Mouse (Mus musculus) forebrain, embryonic 12.5 days (tissue): ENCODE results near the gene Mrvi1. TPM values are rescaled to one million over a fixed set of nuclear protein-coding genes. Genes with fewer than 3 reads are reported as not detected.

ENCODE experiments used
- ATAC-seq: fragments of 200-750 bp; cut with Nextera tagmentation; 2 replicates; pipeline ENCODE4 v1.8.0; 2017; ENCODE audit warnings: moderate TSS enrichment; ENCODE audit not compliant: low FRiP score
- H3K27ac ChIP-seq: fragments of 300-500 bp; sonication (generic); 2 replicates; pipeline ENCODE4 v1.5.1; 2016; ENCODE audit warnings: mild to moderate bottlenecking
- H3K27me3 ChIP-seq: fragments of 300-500 bp; sonication (generic); 2 replicates; pipeline ENCODE4 v1.6.1; 2016; ENCODE audit warnings: mild to moderate bottlenecking
- H3K36me3 ChIP-seq: fragments of 300-500 bp; sonication (generic); replicated peaks from 2 replicates; pipeline ENCODE4 v1.6.1; 2016; ENCODE audit warnings: mild to moderate bottlenecking
- H3K4me1 ChIP-seq: fragments of 300-500 bp; sonication (generic); 2 replicates; pipeline ENCODE4 v1.6.1; 2016
- H3K4me2 ChIP-seq: fragments of 300-500 bp; sonication (generic); 2 replicates; pipeline ENCODE4 v1.6.1; 2016; ENCODE audit warnings: mild to moderate bottlenecking, moderate library complexity
- H3K4me3 ChIP-seq: fragments of 300-500 bp; sonication (generic); replicated peaks from 2 replicates; pipeline ENCODE4 v1.5.1; 2016; ENCODE audit warnings: mild to moderate bottlenecking
- H3K9ac ChIP-seq: fragments of 300-500 bp; sonication (generic); 2 replicates; pipeline ENCODE4 v1.6.1; 2016; ENCODE audit warnings: mild to moderate bottlenecking
- H3K9me3 ChIP-seq: fragments of 300-500 bp; sonication (generic); 2 replicates; pipeline ENCODE4 v1.6.1; 2016
- WGBS: fragments of 180-500 bp; shearing (Covaris S2); methylation state at CpG from one replicate; pipeline ENCODE4 v1.1.7; 2016; 5-methylcytosine and 5-hydroxymethylcytosine counted together
- polyA plus RNA-seq: library from polyadenylated mRNA; unstranded; fragments of >200 nt; fragmentation: Nextera tagmentation; extraction: Ambion mirVana; gene quantifications from 2 replicates; pipeline ENCODE4 v1.2.1, GENCODE M21; 2016

The Mrvi1 gene
- polyA plus RNA-seq, 1 experiment from 2014 or later = 0.96 TPM

- no peak for ATAC-seq
- H3K4me2 ChIP-seq = no peak overlapping the region
- no peaks in the 10 kb centered on the region for H3K9me3 ChIP-seq
- no peak overlapping the region for H3K9ac ChIP-seq
- no peak overlapping the region for H3K27ac ChIP-seq
- WGBS = 91% methylated on average over 9 of the region's 9 CpGs
- no peaks in the 10 kb centered on the region for H3K36me3 ChIP-seq
- no peak overlapping the region for H3K4me3 ChIP-seq
- H3K4me1 ChIP-seq = no peaks in the 10 kb centered on the region
- H3K27me3 ChIP-seq = no peaks in the 10 kb centered on the region
These were observed 87.6 kb downstream of the Mrvi1 start for GRCm38 (mm10) chr7:110894673-110895072.

- no peak for ATAC-seq
- no peak overlapping the region for H3K4me2 ChIP-seq
These were observed 88.2 kb downstream of the Mrvi1 start for GRCm38 (mm10) chr7:110893943-110894610.

GRCm38 (mm10) chr7:110891501-110891986 is 90.7 kb downstream of the Mrvi1 start:
- Histone ChIP-seq H3K4me1 (no peaks in the 10 kb centered on the region), H3K27me3 (no peaks in the 10 kb centered on the region), H3K27ac (no peak overlapping the region), H3K4me3 (no peak overlapping the region), H3K36me3 (no peaks in the 10 kb centered on the region), H3K9ac (no peak overlapping the region), H3K9me3 (no peaks in the 10 kb centered on the region), H3K4me2 (no peak overlapping the region)
- ATAC-seq = no peak
- 85% methylated on average over 9 of the region's 9 CpGs for WGBS

More at GRCm38 (mm10) chr7:110893943-110894610, 88.2 kb downstream of the Mrvi1 start:
- Histone ChIP-seq H3K4me3 (no peak overlapping the region), H3K9ac (no peak overlapping the region), H3K4me1 (no peaks in the 10 kb centered on the region), H3K36me3 (no peaks in the 10 kb centered on the region), H3K9me3 (no peaks in the 10 kb centered on the region), H3K27ac (no peak overlapping the region), H3K27me3 (no peaks in the 10 kb centered on the region)
- 88% methylated on average over 10 of the region's 10 CpGs for WGBS

DNA sequence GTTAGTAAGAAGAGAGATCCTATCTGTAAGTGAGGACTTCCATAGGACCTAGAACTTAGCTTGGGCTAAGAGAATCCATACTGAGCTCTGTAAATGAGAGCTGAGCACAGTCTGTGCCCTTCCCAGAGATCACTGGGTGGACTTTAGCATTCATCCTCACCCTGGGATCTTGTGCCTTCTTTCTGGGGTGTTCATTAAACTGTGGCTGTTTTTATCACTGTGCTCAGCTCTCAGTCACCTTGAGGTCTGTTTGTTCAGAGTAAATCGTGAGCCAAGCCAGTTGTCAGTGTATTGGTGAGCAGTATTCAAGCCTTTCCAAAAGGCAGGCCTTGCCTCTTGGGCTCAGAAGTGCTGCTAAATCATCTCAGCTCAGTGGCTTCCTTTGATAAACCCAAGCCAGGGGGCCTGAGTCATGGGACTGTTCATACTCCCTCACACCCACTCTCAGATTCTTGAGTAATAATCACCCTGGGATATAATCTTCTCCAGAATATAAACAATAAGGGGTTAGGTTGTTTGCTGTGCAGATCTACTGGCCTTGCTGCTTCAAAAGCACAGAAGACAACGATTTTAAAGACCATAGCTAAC is 100.4 kb downstream of the Mrvi1 start:
- H3K27ac ChIP-seq = no peak overlapping the region
- WGBS = 70% methylated on average over 2 of the region's 2 CpGs
- H3K36me3 ChIP-seq = no peaks in the 10 kb centered on the region
- ATAC-seq = no peak
- no peaks in the 10 kb centered on the region for H3K4me1 ChIP-seq
- H3K27me3 ChIP-seq = no peaks in the 10 kb centered on the region
- H3K9ac ChIP-seq = no peak overlapping the region
- H3K4me2 ChIP-seq = no peak overlapping the region
- H3K9me3 ChIP-seq = no peaks in the 10 kb centered on the region
- H3K4me3 ChIP-seq = no peak overlapping the region

GRCm38 (mm10) chr7:110878028-110878427 is 104.2 kb downstream of the Mrvi1 start:
- H3K9ac ChIP-seq = no peak overlapping the region
- no peak overlapping the region for H3K4me3 ChIP-seq
- no peak overlapping the region for H3K27ac ChIP-seq
- no peak for ATAC-seq
- no peaks in the 10 kb centered on the region for H3K4me1 ChIP-seq
- H3K36me3 ChIP-seq = no peaks in the 10 kb centered on the region
- WGBS = 84% methylated on average over 4 of the region's 4 CpGs
- no peaks in the 10 kb centered on the region for H3K27me3 ChIP-seq
- H3K9me3 ChIP-seq = no peaks in the 10 kb centered on the region
- H3K4me2 ChIP-seq = no peak overlapping the region

GRCm38 (mm10) chr7:110876965-110877364 is 105.3 kb downstream of the Mrvi1 start:
- no peak overlapping the region for H3K27ac ChIP-seq
- WGBS = 87% methylated on average over 4 of the region's 4 CpGs
- ATAC-seq = no peak

GRCm38 (mm10) chr7:110868807-110869206 is 113.5 kb downstream of the Mrvi1 start:
- no peak overlapping the region for H3K4me3 ChIP-seq
- H3K27ac ChIP-seq = no peak overlapping the region
- ATAC-seq = no peak
- peaks cover 6% of the 10 kb centered on the region; the same call in 1 of the 2 replicates for H3K4me1 ChIP-seq
- no peak overlapping the region for H3K4me2 ChIP-seq
- H3K9ac ChIP-seq = no peak overlapping the region
- no peaks in the 10 kb centered on the region for H3K9me3 ChIP-seq
- H3K36me3 ChIP-seq = no peaks in the 10 kb centered on the region
- 60% methylated on average over 5 of the region's 5 CpGs for WGBS
- H3K27me3 ChIP-seq = no peaks in the 10 kb centered on the region

More at GRCm38 (mm10) chr7:110876965-110877364, 105.3 kb downstream of the Mrvi1 start:
- Histone ChIP-seq H3K4me1 (no peaks in the 10 kb centered on the region), H3K4me3 (no peak overlapping the region), H3K4me2 (no peak overlapping the region), H3K9me3 (no peaks in the 10 kb centered on the region), H3K36me3 (no peaks in the 10 kb centered on the region), H3K27me3 (no peaks in the 10 kb centered on the region), H3K9ac (no peak overlapping the region)

GRCm38 (mm10) chr7:110867116-110867515 is 115.1 kb downstream of the Mrvi1 start:
- H3K27me3 ChIP-seq = no peaks in the 10 kb centered on the region
- no peak overlapping the region for H3K4me2 ChIP-seq
- peaks cover 6% of the 10 kb centered on the region; the same call in 1 of the 2 replicates for H3K4me1 ChIP-seq
- no peaks in the 10 kb centered on the region for H3K36me3 ChIP-seq
- no peaks in the 10 kb centered on the region for H3K9me3 ChIP-seq
- no peak overlapping the region for H3K27ac ChIP-seq
- WGBS = 89% methylated on average over 6 of the region's 6 CpGs
- no peak for ATAC-seq
- H3K9ac ChIP-seq = no peak overlapping the region
- H3K4me3 ChIP-seq = no peak overlapping the region

DNA sequence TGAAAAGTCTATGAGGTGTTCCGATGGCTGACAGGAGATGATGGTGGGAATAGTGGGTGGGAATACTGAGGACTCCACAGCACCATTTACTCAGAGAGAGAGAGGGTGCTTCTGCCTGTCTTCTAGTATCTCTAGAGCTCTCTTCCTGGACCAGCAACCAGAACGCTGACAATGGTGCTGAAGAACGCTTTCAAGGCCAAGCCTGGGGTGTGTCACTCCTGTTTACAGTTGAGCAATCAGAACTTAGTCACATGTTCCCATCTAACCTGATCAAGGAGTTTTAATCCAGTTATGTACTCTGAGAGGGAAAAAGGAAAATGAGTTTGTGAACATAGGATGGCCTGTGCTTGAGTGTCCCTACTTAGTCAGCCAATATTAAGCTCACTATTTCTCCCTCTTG is 116.2 kb downstream of the Mrvi1 start:
- WGBS = 95% methylated on average over 3 of the region's 3 CpGs
- no peaks in the 10 kb centered on the region for H3K36me3 ChIP-seq
- H3K4me3 ChIP-seq = no peak overlapping the region
- no peaks in the 10 kb centered on the region for H3K9me3 ChIP-seq
- H3K9ac ChIP-seq = no peak overlapping the region
- no peak for ATAC-seq
- H3K27me3 ChIP-seq = no peaks in the 10 kb centered on the region
- H3K4me1 ChIP-seq = peaks cover 6% of the 10 kb centered on the region; the same call in 1 of the 2 replicates
- no peak overlapping the region for H3K4me2 ChIP-seq
- no peak overlapping the region for H3K27ac ChIP-seq

GRCm38 (mm10) chr7:110865570-110865969 is 116.7 kb downstream of the Mrvi1 start:
- Histone ChIP-seq H3K4me1 (peaks cover 6% of the 10 kb centered on the region; the same call in 1 of the 2 replicates), H3K9me3 (no peaks in the 10 kb centered on the region), H3K4me3 (no peak overlapping the region), H3K36me3 (no peaks in the 10 kb centered on the region), H3K9ac (no peak overlapping the region), H3K27ac (no peak overlapping the region), H3K27me3 (no peaks in the 10 kb centered on the region), H3K4me2 (no peak overlapping the region)
- ATAC-seq = no peak
- 92% methylated on average over 6 of the region's 6 CpGs for WGBS

GRCm38 (mm10) chr7:110865038-110865437 is 117.2 kb downstream of the Mrvi1 start:
- WGBS = 37% methylated on average over 10 of the region's 10 CpGs
- Histone ChIP-seq H3K27me3 (no peaks in the 10 kb centered on the region), H3K36me3 (no peaks in the 10 kb centered on the region), H3K4me1 (peaks cover 6% of the 10 kb centered on the region; the same call in 1 of the 2 replicates), H3K4me3 (no peak overlapping the region), H3K27ac (no peak overlapping the region), H3K9ac (no peak overlapping the region), H3K4me2 (no peak overlapping the region), H3K9me3 (no peaks in the 10 kb centered on the region)
- ATAC-seq = peak; percentile 41; the same call in 1 of the 2 replicates

- H3K27ac ChIP-seq = no peak within 1 kb of the TSS
- H3K4me3 ChIP-seq = no peak within 1 kb of the TSS
- H3K4me2 ChIP-seq = no peak within 1 kb of the TSS
- H3K9ac ChIP-seq = no peak within 1 kb of the TSS
- no peak for ATAC-seq
- no peaks in the 10 kb centered on the region for H3K27me3 ChIP-seq
- H3K4me1 ChIP-seq = peaks cover 6% of the 10 kb centered on the region; the same call in 1 of the 2 replicates
- WGBS = 81% methylated on average over 12 of the region's 12 CpGs
- H3K36me3 ChIP-seq = no peaks in the 10 kb centered on the region
- H3K9me3 ChIP-seq = no peaks in the 10 kb centered on the region
These were observed 119.4 kb downstream of the Mrvi1 start, which contains the start of gene Lyve1 for GRCm38 (mm10) chr7:110862751-110863289. Lyve1 (minus strand) TSS chr7:110863239.
